Mouse (Mus musculus) kidney, adult 2 months (tissue): Measurements from ENCODE around the gene Ptpn13. TPM values are rescaled to one million over a fixed set of nuclear protein-coding genes. Genes with fewer than 3 reads are reported as not detected.

ENCODE experiments used
- DNase-seq: peaks from one replicate; pipeline ENCODE4 v3.0.0; 2021
- H3K27ac ChIP-seq: fragments of 200-500 bp; 2 replicates; pipeline ENCODE4 v1.5.1; 2012; ENCODE audit warnings: low read depth, low read length, control low read depth, inconsistent platforms; ENCODE audit not compliant: insufficient read depth
- H3K27me3 ChIP-seq: fragments of 200-500 bp; replicated peaks from 2 replicates; pipeline ENCODE4 v1.6.1; 2012; ENCODE audit warnings: mild to moderate bottlenecking, moderate library complexity, low read length, inconsistent platforms; ENCODE audit not compliant: control insufficient read depth, insufficient read depth
- H3K36me3 ChIP-seq: fragments of 200-500 bp; 2 replicates; pipeline ENCODE4 v1.6.1; 2012; ENCODE audit warnings: mild to moderate bottlenecking, moderate library complexity, low read length, inconsistent platforms; ENCODE audit not compliant: control insufficient read depth, insufficient read depth
- H3K4me1 ChIP-seq: fragments of 200-500 bp; 2 replicates; pipeline ENCODE4 v1.6.1; 2011; ENCODE audit warnings: low read length; ENCODE audit not compliant: control insufficient read depth, insufficient read depth
- H3K4me3 ChIP-seq: fragments of 200-500 bp; 2 replicates; pipeline ENCODE4 v1.5.1; 2011; ENCODE audit warnings: mild to moderate bottlenecking, low read depth, low read length, control low read depth; ENCODE audit not compliant: insufficient read depth
- CTCF ChIP-seq: fragments of 200-500 bp; conservative IDR thresholded peaks from 2 replicates; pipeline ENCODE4 v1.5.1; 2011; ENCODE audit warnings: low read depth, mild to moderate bottlenecking, control low read depth, low read length, moderate library complexity, mixed read lengths; ENCODE audit not compliant: insufficient read depth, insufficient read length
- POLR2A ChIP-seq: fragments of 200-500 bp; IDR thresholded peaks from one replicate; pipeline ENCODE4 v1.6.1; 2011; ENCODE audit warnings: low read depth, low read length, control low read depth
- WGBS: fragments of 180-500 bp; shearing (Covaris S2); methylation state at CpG from one replicate; pipeline ENCODE4 v1.1.7; 2018; 5-methylcytosine and 5-hydroxymethylcytosine counted together
- polyA plus RNA-seq: library from polyadenylated mRNA; depleted of rRNA; stranded (reverse); fragments of >200 nt; gene quantifications from 2 replicates; pipeline ENCODE4 v1.2.3, GENCODE M21; 2012; rRNA removed

Gene Ptpn13
- polyA plus RNA-seq, 1 experiment: 23.7 TPM

DNA sequence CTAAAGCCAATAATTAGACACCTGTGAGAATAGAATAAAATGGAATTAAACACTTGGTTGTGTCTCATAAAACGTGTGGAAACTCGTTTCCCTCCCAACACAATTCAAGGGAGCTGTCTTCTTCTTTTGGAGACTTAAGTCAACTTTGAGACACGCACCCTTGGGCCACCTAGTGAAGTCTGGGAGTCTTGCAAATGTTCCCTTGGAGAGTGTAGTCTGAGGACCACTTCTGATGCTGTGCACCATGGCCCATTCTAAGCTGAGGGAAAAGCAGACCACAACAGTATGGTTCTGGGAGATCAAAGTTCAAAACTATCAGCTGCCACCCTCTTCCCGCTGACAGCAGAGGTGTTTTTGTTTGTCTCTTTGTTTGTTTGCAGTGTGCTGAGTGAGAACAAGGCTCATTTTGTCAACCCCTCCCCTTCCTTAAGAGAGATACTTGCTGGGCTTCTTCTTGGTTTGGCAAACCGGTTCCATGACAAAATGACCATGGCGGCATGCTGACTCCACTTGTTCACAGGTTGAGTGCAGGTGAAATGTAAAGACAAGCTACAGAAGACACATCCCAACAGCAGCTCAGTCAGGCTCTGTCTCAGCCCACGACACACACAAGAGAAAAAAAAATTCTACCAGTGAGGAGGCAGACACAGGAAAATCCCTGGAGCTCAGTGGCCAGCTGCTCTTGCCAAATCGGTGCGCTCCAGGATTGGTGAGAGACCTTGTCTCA is 205.0 kb downstream of the Ptpn13 start:
- DNase-seq: no peak
- Histone ChIP-seq H3K36me3 (no peaks in the 10 kb centered on the region), H3K4me3 (no peak overlapping the region), H3K27me3 (no peaks in the 10 kb centered on the region), H3K27ac (peak overlapping the region; percentile 69; the same call in 1 of the 2 replicates), H3K4me1 (no peaks in the 10 kb centered on the region)
- no peak for TF ChIP-seq POLR2A
- TF ChIP-seq CTCF: no peak
- 79% methylated on average over 9 of the region's 9 CpGs for WGBS

GRCm38 (mm10) chr5:103637162-103637561 is 212.2 kb downstream of the Ptpn13 start:
- no peaks in the 10 kb centered on the region for H3K36me3 ChIP-seq
- H3K27me3 ChIP-seq: no peaks in the 10 kb centered on the region
- WGBS: 88% methylated on average over 2 of the region's 2 CpGs
- no peak overlapping the region for H3K27ac ChIP-seq
- no peak for DNase-seq
- no peak overlapping the region for H3K4me3 ChIP-seq
- no peaks in the 10 kb centered on the region for H3K4me1 ChIP-seq
- TF ChIP-seq POLR2A: no peak
- TF ChIP-seq CTCF: no peak

DNA sequence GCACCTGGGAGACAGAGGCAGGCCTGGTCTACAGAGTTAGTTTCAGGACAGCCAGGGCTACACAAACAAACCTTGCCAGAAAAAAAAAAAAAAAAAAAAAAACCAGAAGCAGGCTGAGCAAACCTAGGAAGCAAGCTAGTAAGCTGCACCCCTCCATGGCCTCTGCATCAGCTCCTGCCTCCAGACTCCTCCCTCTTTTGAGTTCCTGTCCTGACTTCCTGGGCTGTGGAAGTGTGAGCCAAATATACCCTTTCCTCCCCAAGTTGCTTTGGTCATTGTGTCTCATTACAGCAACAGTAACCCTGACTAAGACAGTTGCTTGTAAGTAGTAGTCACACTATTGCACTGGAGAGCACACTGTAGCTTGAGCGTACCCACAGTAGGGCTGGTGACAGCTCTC is 219.2 kb downstream of the Ptpn13 start:
- Histone ChIP-seq H3K4me1 (no peaks in the 10 kb centered on the region), H3K27ac (no peak overlapping the region), H3K27me3 (no peaks in the 10 kb centered on the region), H3K36me3 (no peaks in the 10 kb centered on the region), H3K4me3 (no peak overlapping the region)
- DNase-seq: no peak
- WGBS: 97% methylated on average over 1 of the region's 1 CpGs
- TF ChIP-seq CTCF: no peak
- TF ChIP-seq POLR2A: no peak

GRCm38 (mm10) chr5:103647320-103647719 is 222.3 kb downstream of the Ptpn13 start:
- 90% methylated on average over 3 of the region's 3 CpGs for WGBS
- Histone ChIP-seq H3K4me3 (no peak overlapping the region), H3K36me3 (no peaks in the 10 kb centered on the region), H3K4me1 (no peaks in the 10 kb centered on the region), H3K27me3 (no peaks in the 10 kb centered on the region), H3K27ac (no peak overlapping the region)
- TF ChIP-seq CTCF: no peak
- TF ChIP-seq POLR2A: no peak
- DNase-seq: no peak

Other genes with a start within 250 kb of the Ptpn13 start
- 0.45 and 1.5 TPM in 2 replicates for gene Mapk10, start 213.9 kb upstream of the Ptpn13 start, polyA plus RNA-seq
- 0.80 and 0.88 TPM in 2 replicates for gene Slc10a6, start 204.2 kb downstream of the Ptpn13 start, polyA plus RNA-seq
- 0.15 TPM in 1 of 2 replicates, not detected in the other for gene 1700016H13Rik, start 230.8 kb downstream of the Ptpn13 start, polyA plus RNA-seq